ENCODE assay signal across 22 mouse cellular contexts in the genomic region with DNA sequence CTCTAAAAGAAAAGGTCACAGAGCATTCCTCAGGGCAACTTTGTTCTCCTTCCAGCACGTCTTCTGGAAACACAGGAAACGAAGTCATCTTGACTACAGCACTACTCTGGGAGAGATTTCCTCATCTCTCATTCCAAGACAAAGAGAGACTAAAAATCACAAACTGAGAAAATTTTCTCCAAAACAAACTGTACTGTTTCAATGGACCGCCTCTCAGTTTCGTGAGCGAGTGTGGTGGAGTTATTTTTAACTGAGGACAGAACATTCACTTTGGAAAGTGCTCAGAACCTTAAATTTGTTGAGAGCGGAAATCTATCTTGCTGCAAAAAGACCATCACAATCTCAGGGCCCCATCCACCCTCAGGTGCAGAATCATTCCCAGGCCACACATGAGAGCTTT.
DNase-seq lines count a peak whose midpoint lies in the region; ATAC-seq and TF ChIP-seq lines count a peak whose summit lies in the region.
"Had no signal": no experiment of that assay in that cellular context is flagged by ENCODE, and none has a peak within 500 bp of the region (broad histone marks: within the 10 kb centered on the region; RNA-seq: fewer than 3 reads in every experiment).

No protein-coding gene starts in this region.

- TF ChIP-seq CTCF in kidney, adult 2 months (conservative IDR thresholded peaks at IDR 0.05; ENCODE audit: insufficient read depth, insufficient read length, low read depth, low read length): no peak

- 76% methylated on average over 6 of the region's 6 CpGs for WGBS in kidney, adult 2 months
- WGBS in intestine, embryonic 16.5 days: 73% methylated on average over 6 of the region's 6 CpGs

- no peak overlapping the region for H3K27ac ChIP-seq in kidney, adult 2 months (ENCODE audit: insufficient read depth, low read depth, low read length)
- H3K27ac ChIP-seq in intestine, embryonic 16.5 days (ENCODE audit: low read length): no peak overlapping the region
- H3K27ac ChIP-seq: hindbrain, embryonic 13.5 days; intestine, embryonic 15.5 days; limb, embryonic 10.5 days; liver, embryonic 12.5 days; midbrain, embryonic 13.5 days had no signal

- peak; percentile 12 to 30 for DNase-seq in frontal cortex, postnatal 36 days (ENCODE audit: low spot score in 2 of 2)
- no peak for DNase-seq in frontal cortex, postnatal 25 days (ENCODE audit: low spot score in 2 of 2)
- peak; percentile 4 for DNase-seq in kidney, adult 2 months
- no peak for DNase-seq in kidney, adult 11 months
- peak; percentile 25 for DNase-seq in right cerebral cortex, adult 18-20 months
- no peak for DNase-seq in right cerebral cortex, postnatal 25 days
- peak; percentile 55 for DNase-seq in lung, postnatal 36 days
- DNase-seq: adrenal gland, postnatal 10 days; cerebellum, adult 11-12 months; cerebellum, postnatal 25 days; gastrocnemius, postnatal 10 days; kidney, postnatal 10 days; spleen, adult 18-20 months; thymus, adult 2 months had no signal

- no peak for TF ChIP-seq POLR2A in kidney, adult 2 months (IDR thresholded peaks at IDR 0.05; ENCODE audit: low read depth, low read length)

- H3K9me3 ChIP-seq in intestine, embryonic 16.5 days (ENCODE audit: control insufficient read depth, low read length): no peaks in the 10 kb centered on the region
- H3K9me3 ChIP-seq: hindbrain, embryonic 13.5 days; intestine, embryonic 15.5 days; limb, embryonic 10.5 days; liver, embryonic 12.5 days; midbrain, embryonic 13.5 days had no signal

- no peak overlapping the region for H3K4me3 ChIP-seq in kidney, adult 2 months (ENCODE audit: insufficient read depth, low read depth, low read length)
- H3K4me3 ChIP-seq in intestine, embryonic 16.5 days (ENCODE audit: low read length): no peak overlapping the region
- H3K4me3 ChIP-seq: erythroblast, embryonic 14.5 days; hindbrain, embryonic 13.5 days; intestine, embryonic 15.5 days; limb, embryonic 10.5 days; liver, embryonic 12.5 days; midbrain, embryonic 13.5 days had no signal

- no peak overlapping the region for H3K9ac ChIP-seq in intestine, embryonic 16.5 days (ENCODE audit: low read depth, low read length)
- H3K9ac ChIP-seq: hindbrain, embryonic 13.5 days; intestine, embryonic 15.5 days; liver, embryonic 12.5 days; midbrain, embryonic 13.5 days had no signal

- H3K4me2 ChIP-seq in intestine, embryonic 16.5 days (ENCODE audit: low read depth, low read length): no peak overlapping the region
- H3K4me2 ChIP-seq: hindbrain, embryonic 13.5 days; intestine, embryonic 15.5 days; liver, embryonic 12.5 days; midbrain, embryonic 13.5 days had no signal

- H3K36me3 ChIP-seq in kidney, adult 2 months (ENCODE audit: control insufficient read depth, insufficient read depth, low read length): no peaks in the 10 kb centered on the region
- H3K36me3 ChIP-seq in intestine, embryonic 16.5 days (ENCODE audit: control insufficient read depth, insufficient read depth, low read length): no peaks in the 10 kb centered on the region
- H3K36me3 ChIP-seq: hindbrain, embryonic 13.5 days; intestine, embryonic 15.5 days; limb, embryonic 10.5 days; liver, embryonic 12.5 days had no signal

- no peaks in the 10 kb centered on the region for H3K4me1 ChIP-seq in kidney, adult 2 months (ENCODE audit: control insufficient read depth, insufficient read depth, low read length)
- H3K4me1 ChIP-seq in intestine, embryonic 16.5 days (ENCODE audit: control insufficient read depth, insufficient read depth, low read length): no peaks in the 10 kb centered on the region
- H3K4me1 ChIP-seq: hindbrain, embryonic 13.5 days; intestine, embryonic 15.5 days; limb, embryonic 10.5 days; liver, embryonic 12.5 days; midbrain, embryonic 13.5 days had no signal

- H3K27me3 ChIP-seq in kidney, adult 2 months (replicated peaks; ENCODE audit: control insufficient read depth, insufficient read depth, low read length): no peaks in the 10 kb centered on the region
- no peaks in the 10 kb centered on the region for H3K27me3 ChIP-seq in intestine, embryonic 16.5 days (replicated peaks; ENCODE audit: control insufficient read depth, insufficient read depth, low read length)
- H3K27me3 ChIP-seq: hindbrain, embryonic 13.5 days; intestine, embryonic 15.5 days; liver, embryonic 12.5 days; midbrain, embryonic 13.5 days had no signal

- ATAC-seq in intestine, embryonic 16.5 days: no peak
- ATAC-seq: forebrain, embryonic 14.5 days; intestine, embryonic 15.5 days; liver, embryonic 12.5 days; midbrain, embryonic 13.5 days had no signal

Comparison
In these comparisons a context has a peak if more than half of its experiments do, and no peak if none do; other contexts are left out.
1. DNase-seq: peak in frontal cortex, postnatal 36 days (2 of 2), kidney, adult 2 months (single experiment), right cerebral cortex, adult 18-20 months (single experiment) and lung, postnatal 36 days (single experiment); none in frontal cortex, postnatal 25 days (0 of 2), kidney, adult 11 months (single experiment) and right cerebral cortex, postnatal 25 days (single experiment).